Mouse (Mus musculus): ENCODE data around the gene Tsnaxip1. TPM values are rescaled to one million over a fixed set of nuclear protein-coding genes. Genes with fewer than 3 reads are reported as not detected.

Tsnaxip1 gene
- polyA plus RNA-seq, 1 experiment from 2014 or later, result 0.83 TPM

Other genes with a start within 250 kb of the Tsnaxip1 start
- gene Ripor1, start 222.5 kb upstream of the Tsnaxip1 start, polyA plus RNA-seq (2014; fragmentation: Nextera tagmentation; extraction: Ambion mirVana), result 14.9 and 21.7 TPM in 2 replicates
- 100 and 108 TPM in 2 replicates for gene Ctcf, start 191.2 kb upstream of the Tsnaxip1 start, polyA plus RNA-seq (2014; fragmentation: Nextera tagmentation; extraction: Ambion mirVana)
- 0.72 and 1.8 TPM in 2 replicates for gene Agrp, start 190.3 kb upstream of the Tsnaxip1 start, polyA plus RNA-seq (2014; fragmentation: Nextera tagmentation; extraction: Ambion mirVana)
- 6.0 and 8.4 TPM in 2 replicates for gene Carmil2, start 141.5 kb upstream of the Tsnaxip1 start, polyA plus RNA-seq (2014; fragmentation: Nextera tagmentation; extraction: Ambion mirVana)
- gene Acd, start 126.6 kb upstream of the Tsnaxip1 start, polyA plus RNA-seq (2014; fragmentation: Nextera tagmentation; extraction: Ambion mirVana), result 79.7 and 89.5 TPM in 2 replicates
- 48.1 and 54.6 TPM in 2 replicates for gene Pard6a, start 126.6 kb upstream of the Tsnaxip1 start, polyA plus RNA-seq (2014; fragmentation: Nextera tagmentation; extraction: Ambion mirVana)
- 0.20 and 0.34 TPM in 2 replicates for gene 4933405L10Rik, start 120.1 kb upstream of the Tsnaxip1 start, polyA plus RNA-seq (2014; fragmentation: Nextera tagmentation; extraction: Ambion mirVana)
- 18.9 and 19.0 TPM in 2 replicates for gene Enkd1, start 119.5 kb upstream of the Tsnaxip1 start, polyA plus RNA-seq (2014; fragmentation: Nextera tagmentation; extraction: Ambion mirVana)
- 62.9 and 70.6 TPM in 2 replicates for gene Gfod2, start 69.1 kb upstream of the Tsnaxip1 start, polyA plus RNA-seq (2014; fragmentation: Nextera tagmentation; extraction: Ambion mirVana)
- 8.1 and 10.4 TPM in 2 replicates for gene Ranbp10, start 381 bp upstream of the Tsnaxip1 start, polyA plus RNA-seq (2014; fragmentation: Nextera tagmentation; extraction: Ambion mirVana)
- gene Cenpt, start 25.5 kb downstream of the Tsnaxip1 start, polyA plus RNA-seq (2014; fragmentation: Nextera tagmentation; extraction: Ambion mirVana), result 50.7 and 51.8 TPM in 2 replicates
- gene Thap11, start 27.4 kb downstream of the Tsnaxip1 start, polyA plus RNA-seq (2014; fragmentation: Nextera tagmentation; extraction: Ambion mirVana), result 51.7 and 60.8 TPM in 2 replicates
- gene Nutf2, start 32.8 kb downstream of the Tsnaxip1 start, polyA plus RNA-seq (2014; fragmentation: Nextera tagmentation; extraction: Ambion mirVana), result 224 and 283 TPM in 2 replicates
- 27.9 and 39.4 TPM in 2 replicates for gene Edc4, start 53.1 kb downstream of the Tsnaxip1 start, polyA plus RNA-seq (2014; fragmentation: Nextera tagmentation; extraction: Ambion mirVana)
- 0.42 and 0.66 TPM in 2 replicates for gene Nrn1l, start 65.8 kb downstream of the Tsnaxip1 start, polyA plus RNA-seq (2014; fragmentation: Nextera tagmentation; extraction: Ambion mirVana)
- gene Pskh1, start 72.7 kb downstream of the Tsnaxip1 start, polyA plus RNA-seq (2014; fragmentation: Nextera tagmentation; extraction: Ambion mirVana), result 8.2 and 8.5 TPM in 2 replicates
- gene Ctrl, start 106.1 kb downstream of the Tsnaxip1 start, polyA plus RNA-seq (2014; fragmentation: Nextera tagmentation; extraction: Ambion mirVana), result 1.9 and 2.5 TPM in 2 replicates
- 48.2 and 57.8 TPM in 2 replicates for gene Psmb10, start 110.7 kb downstream of the Tsnaxip1 start, polyA plus RNA-seq (2014; fragmentation: Nextera tagmentation; extraction: Ambion mirVana)
- 0.17 and 0.48 TPM in 2 replicates for gene Lcat, start 115.7 kb downstream of the Tsnaxip1 start, polyA plus RNA-seq (2014; fragmentation: Nextera tagmentation; extraction: Ambion mirVana)
- 5.1 and 9.4 TPM in 2 replicates for gene Slc12a4, start 138.4 kb downstream of the Tsnaxip1 start, polyA plus RNA-seq (2014; fragmentation: Nextera tagmentation; extraction: Ambion mirVana)
- not detected in 2 replicates for gene Dpep3, start 151.7 kb downstream of the Tsnaxip1 start, polyA plus RNA-seq (2014; fragmentation: Nextera tagmentation; extraction: Ambion mirVana)
- 18.4 and 20.3 TPM in 2 replicates for gene Dus2, start 163.6 kb downstream of the Tsnaxip1 start, polyA plus RNA-seq (2014; fragmentation: Nextera tagmentation; extraction: Ambion mirVana)
- gene Dpep2nb, start 178.2 kb downstream of the Tsnaxip1 start, polyA plus RNA-seq (2014; fragmentation: Nextera tagmentation; extraction: Ambion mirVana), result not detected in 2 replicates
- gene Ddx28, start 184.2 kb downstream of the Tsnaxip1 start, polyA plus RNA-seq (2014; fragmentation: Nextera tagmentation; extraction: Ambion mirVana), result 21.6 and 22.2 TPM in 2 replicates
- 2.6 and 2.7 TPM in 2 replicates for gene Nfatc3, start 231.1 kb downstream of the Tsnaxip1 start, polyA plus RNA-seq (2014; fragmentation: Nextera tagmentation; extraction: Ambion mirVana)

Measured in forebrain, embryonic 14.5 days (tissue).